Mouse (Mus musculus) left cerebral cortex, adult 2 months (tissue): ENCODE results near the gene Gm4353. TPM values are rescaled to one million over a fixed set of nuclear protein-coding genes. Genes with fewer than 3 reads are reported as not detected.
A peak's percentile ranks its signal among the peaks of the same experiment; 100 is the strongest.

Experiments used
- DNase-seq, 2 experiments: peaks; one replicate each; pipeline ENCODE4 v3.0.0; 2021 to 2022; ENCODE audit warnings: low spot score in 2 of 2, mixed read lengths in 1 of 2; ENCODE audit errors: extremely low spot score in 1 of 2
- H3K27ac ChIP-seq: fragments of 200-600 bp; 2 replicates; pipeline ENCODE4 v1.8.1; 2022
- H3K4me3 ChIP-seq: fragments of 200-600 bp; 2 replicates; pipeline ENCODE4 v1.8.1; 2022
- CTCF ChIP-seq: fragments of 200-600 bp; IDR thresholded peaks from 2 replicates; pipeline ENCODE4 v1.8.1; 2022; ENCODE audit warnings: antibody characterized with exemption, mild to moderate bottlenecking, moderate library complexity
- intact Hi-C: fragments of 180-260 bp; cut with DNase I; formaldehyde crosslinking; loops from one replicate; pipeline ENCODE4 v1.15.1; 2025
- total RNA-seq, 2 experiments: library from RNA; stranded (reverse); gene quantifications; 2 replicates each; pipeline ENCODE4 v1.2.3; 2021

Gene Gm4353
- total RNA-seq, 2 experiments from 2014 or later: 2.5 to 2.8 TPM

- no peak for DNase-seq
- intact Hi-C loops: no loop called here
- peak within 1 kb of the TSS; percentile 44; the same call in 1 of the 2 replicates for H3K27ac ChIP-seq
Observed at GRCm38 (mm10) chr7:116039196-116039537, 45.3 kb downstream of the Gm4353 start, which contains the start of gene 1110004F10Rik. 1110004F10Rik (plus strand) TSS chr7:116039397.

GRCm38 (mm10) chr7:116038511-116038910 is 45.9 kb downstream of the Gm4353 start, which contains the start of gene Sox6:
Sox6 (minus strand) TSS chr7:116038796.
- DNase-seq: no peak
- intact Hi-C loops: no loop called here
- TF ChIP-seq CTCF: no peak
- Histone ChIP-seq H3K27ac (peak within 1 kb of the TSS; percentile 44; the same call in 1 of the 2 replicates), H3K4me3 (peak within 1 kb of the TSS; percentile 51)

More at GRCm38 (mm10) chr7:116039196-116039537, 45.3 kb downstream of the Gm4353 start, which contains the start of gene 1110004F10Rik:
- no peak for TF ChIP-seq CTCF
- peak within 1 kb of the TSS; percentile 51 for H3K4me3 ChIP-seq

GRCm38 (mm10) chr7:116038024-116038423 is 46.4 kb downstream of the Gm4353 start:
- H3K4me3 ChIP-seq: no peak overlapping the region; the same call in 1 of the 2 replicates
- TF ChIP-seq CTCF: no peak
- DNase-seq: no peak
- no peak overlapping the region for H3K27ac ChIP-seq
- intact Hi-C loops: no loop called here

GRCm38 (mm10) chr7:116036591-116037555 is 47.6 kb downstream of the Gm4353 start:
- no peak overlapping the region for H3K27ac ChIP-seq
- no peak overlapping the region for H3K4me3 ChIP-seq
- no peak for TF ChIP-seq CTCF
- no peak for DNase-seq
- intact Hi-C loops: no loop called here

GRCm38 (mm10) chr7:116035504-116035903 is 48.9 kb downstream of the Gm4353 start:
- H3K27ac ChIP-seq: no peak overlapping the region
- no peak overlapping the region for H3K4me3 ChIP-seq
- intact Hi-C loops: no loop called here
- no peak for DNase-seq
- TF ChIP-seq CTCF: no peak

GRCm38 (mm10) chr7:116034282-116034758 is 50.1 kb downstream of the Gm4353 start:
- intact Hi-C loops: loop anchor here (5.0 kb wide), 5 partner anchors 167 to 582 kb away; no protein-coding TSS in a partner anchor
- peak overlapping the region; percentile 72 for H3K27ac ChIP-seq
- peak in 1 of 2 experiments; percentile 22 for DNase-seq
- no peak for TF ChIP-seq CTCF
- peak overlapping the region; percentile 46 for H3K4me3 ChIP-seq

GRCm38 (mm10) chr7:116033371-116034241 is 50.8 kb downstream of the Gm4353 start:
- Histone ChIP-seq H3K4me3 (peak overlapping the region; percentile 46), H3K27ac (peak overlapping the region; percentile 72)
- DNase-seq: peak; percentile 33 to 39
- no peak for TF ChIP-seq CTCF
- intact Hi-C loops: loop anchor here (2.0 to 5.0 kb wide), 7 partner anchors 166 to 1111 kb away; no protein-coding TSS in a partner anchor

Other genes with a start within 250 kb of the Gm4353 start
- gene Sox6, start 45.8 kb downstream of the Gm4353 start, total RNA-seq: 10 to 100 TPM; 29.7 to 32.7 TPM
- gene 1110004F10Rik, start 45.2 kb downstream of the Gm4353 start, total RNA-seq: 10 to 100 TPM; 87.1 to 93.6 TPM
- 10 to 100 TPM; 25.5 to 31.0 TPM for gene Plekha7, start 223.7 kb upstream of the Gm4353 start, total RNA-seq
- 100 to 1,000 TPM; 168 to 210 TPM for gene Rps13, start 249.6 kb upstream of the Gm4353 start, total RNA-seq